Mouse (Mus musculus): ENCODE data around the gene Gm10309. TPM values are rescaled to one million over a fixed set of nuclear protein-coding genes. Genes with fewer than 3 reads are reported as not detected.

Gm10309 gene
- polyA plus RNA-seq, 1 experiment = 0.05 TPM

DNA sequence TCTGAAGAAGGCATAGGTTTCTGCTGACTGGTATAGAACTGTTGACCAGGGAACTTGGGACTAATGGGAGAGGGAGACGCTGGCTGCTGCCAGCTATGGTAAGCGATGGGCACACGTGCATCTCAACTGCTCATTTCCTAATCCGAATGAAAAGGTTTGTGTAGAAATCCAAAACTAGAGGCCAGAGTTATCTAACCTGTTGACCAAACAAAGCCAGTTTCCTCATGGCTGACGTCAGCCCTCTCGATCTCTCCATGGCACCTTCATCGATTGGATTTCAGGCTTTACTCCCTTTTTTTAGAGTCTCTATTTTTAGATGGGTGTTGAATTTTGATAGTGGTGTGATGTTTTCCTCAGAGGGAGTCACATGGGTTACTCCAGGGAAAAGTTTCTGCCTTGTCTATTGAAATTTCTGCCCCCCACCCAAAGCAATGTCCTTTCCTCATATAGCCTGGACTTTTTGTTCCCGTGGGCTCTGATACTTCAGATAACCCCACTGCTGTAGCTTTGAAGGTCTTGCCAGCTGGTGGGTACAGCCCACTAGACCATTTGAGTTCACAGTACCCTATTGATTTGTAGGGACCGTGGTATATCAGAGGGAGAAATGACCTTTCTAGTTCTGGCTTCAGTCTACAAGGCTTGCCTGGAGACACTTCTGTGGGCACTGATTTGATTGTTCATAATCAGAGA is 1.7 kb downstream of the Gm10309 start:
- H3ac ChIP-seq (ENCODE audit: control insufficient read depth, insufficient read length) = no peak overlapping the region
- H3K36me3 ChIP-seq (ENCODE audit: control insufficient read depth, insufficient read depth) = no peaks in the 10 kb centered on the region
- H3K27me3 ChIP-seq (ENCODE audit: control insufficient read depth, insufficient read depth, insufficient read length) = no peaks in the 10 kb centered on the region
- no peak overlapping the region for H3K4me3 ChIP-seq
- no peaks in the 10 kb centered on the region for H3K79me2 ChIP-seq (ENCODE audit: control insufficient read depth, insufficient read depth)
- H3K4me2 ChIP-seq (ENCODE audit: low read depth) = no peak overlapping the region
- no peak for TF ChIP-seq SRF (IDR thresholded peaks at IDR 0.05; ENCODE audit: control insufficient read depth, insufficient read length, low read depth)
- TF ChIP-seq E2F4 (IDR thresholded peaks at IDR 0.05; ENCODE audit: insufficient read depth) = no peak
- TF ChIP-seq REST (IDR thresholded peaks at IDR 0.05; ENCODE audit: insufficient read depth, insufficient read length) = no peak
- no peak for TF ChIP-seq POLR2AphosphoS2 (IDR thresholded peaks at IDR 0.05; ENCODE audit: insufficient read length, low read depth)
- no peak for TF ChIP-seq POLR2A (IDR thresholded peaks at IDR 0.05; ENCODE audit: insufficient read length, low read depth)
- TF ChIP-seq MYOG (IDR thresholded peaks at IDR 0.05; ENCODE audit: control insufficient read depth in 1 of 3, insufficient read depth in 1 of 3, insufficient read length in 2 of 3, low read depth in 2 of 3) = no peak
- no peak for TF ChIP-seq TCF12 (IDR thresholded peaks at IDR 0.05; ENCODE audit: insufficient read depth, poor library complexity, severe bottlenecking)
- no peak for TF ChIP-seq TCF3 (IDR thresholded peaks at IDR 0.05; ENCODE audit: insufficient read length, low read depth)
- TF ChIP-seq MYOD1 (IDR thresholded peaks at IDR 0.05; ENCODE audit: control insufficient read depth in 1 of 3, insufficient read length in 2 of 3, low read depth in 2 of 3) = no peak
- no peak for TF ChIP-seq USF1 (IDR thresholded peaks at IDR 0.05; ENCODE audit: low read depth)

DNA sequence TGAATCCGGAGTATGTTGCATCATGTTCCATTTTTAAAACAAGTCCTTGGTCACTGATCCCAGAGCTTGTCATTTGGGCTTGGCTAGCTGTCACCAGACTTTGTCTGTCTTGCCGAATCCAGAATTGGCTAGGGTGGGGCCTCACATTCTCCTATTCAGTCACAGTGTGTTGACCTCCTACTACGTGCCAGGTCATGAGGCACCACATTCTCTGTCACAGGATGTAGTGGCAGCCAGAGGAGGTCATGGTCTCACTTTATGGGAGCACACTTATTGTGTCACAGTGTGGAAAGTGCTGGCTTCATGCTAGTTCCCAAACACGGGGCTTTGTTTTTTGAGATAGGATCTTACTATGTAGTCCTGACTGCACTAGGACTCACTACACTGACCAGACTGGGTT is 3.6 kb downstream of the Gm10309 start:
- no peaks in the 10 kb centered on the region for H3K79me2 ChIP-seq (ENCODE audit: control insufficient read depth, insufficient read depth)
- H3K36me3 ChIP-seq (ENCODE audit: control insufficient read depth, insufficient read depth) = no peaks in the 10 kb centered on the region
- TF ChIP-seq MYOD1 (IDR thresholded peaks at IDR 0.05; ENCODE audit: control insufficient read depth in 1 of 3, insufficient read length in 2 of 3, low read depth in 2 of 3) = no peak
- no peak for TF ChIP-seq POLR2A (IDR thresholded peaks at IDR 0.05; ENCODE audit: insufficient read length, low read depth)
- no peak for TF ChIP-seq REST (IDR thresholded peaks at IDR 0.05; ENCODE audit: insufficient read depth, insufficient read length)
- no peak for TF ChIP-seq SRF (IDR thresholded peaks at IDR 0.05; ENCODE audit: control insufficient read depth, insufficient read length, low read depth)
- TF ChIP-seq USF1 (IDR thresholded peaks at IDR 0.05; ENCODE audit: low read depth) = no peak
- no peak for TF ChIP-seq POLR2AphosphoS2 (IDR thresholded peaks at IDR 0.05; ENCODE audit: insufficient read length, low read depth)
- no peak for TF ChIP-seq E2F4 (IDR thresholded peaks at IDR 0.05; ENCODE audit: insufficient read depth)
- no peak for TF ChIP-seq MAX (IDR thresholded peaks at IDR 0.05; ENCODE audit: low read depth)
- no peak for TF ChIP-seq MYOG (IDR thresholded peaks at IDR 0.05; ENCODE audit: control insufficient read depth in 1 of 3, insufficient read depth in 1 of 3, insufficient read length in 2 of 3, low read depth in 2 of 3)
- TF ChIP-seq CEBPB (IDR thresholded peaks at IDR 0.05; ENCODE audit: insufficient read depth, poor library complexity, severe bottlenecking) = no peak
- TF ChIP-seq TCF12 (IDR thresholded peaks at IDR 0.05; ENCODE audit: insufficient read depth, poor library complexity, severe bottlenecking) = no peak
- no peak for TF ChIP-seq TCF3 (IDR thresholded peaks at IDR 0.05; ENCODE audit: insufficient read length, low read depth)
- no peak overlapping the region for H3K4me3 ChIP-seq
- H3ac ChIP-seq (ENCODE audit: control insufficient read depth, insufficient read length) = no peak overlapping the region
- H3K27me3 ChIP-seq (ENCODE audit: control insufficient read depth, insufficient read depth, insufficient read length) = no peaks in the 10 kb centered on the region
- no peak overlapping the region for H3K4me2 ChIP-seq (ENCODE audit: low read depth)

DNA sequence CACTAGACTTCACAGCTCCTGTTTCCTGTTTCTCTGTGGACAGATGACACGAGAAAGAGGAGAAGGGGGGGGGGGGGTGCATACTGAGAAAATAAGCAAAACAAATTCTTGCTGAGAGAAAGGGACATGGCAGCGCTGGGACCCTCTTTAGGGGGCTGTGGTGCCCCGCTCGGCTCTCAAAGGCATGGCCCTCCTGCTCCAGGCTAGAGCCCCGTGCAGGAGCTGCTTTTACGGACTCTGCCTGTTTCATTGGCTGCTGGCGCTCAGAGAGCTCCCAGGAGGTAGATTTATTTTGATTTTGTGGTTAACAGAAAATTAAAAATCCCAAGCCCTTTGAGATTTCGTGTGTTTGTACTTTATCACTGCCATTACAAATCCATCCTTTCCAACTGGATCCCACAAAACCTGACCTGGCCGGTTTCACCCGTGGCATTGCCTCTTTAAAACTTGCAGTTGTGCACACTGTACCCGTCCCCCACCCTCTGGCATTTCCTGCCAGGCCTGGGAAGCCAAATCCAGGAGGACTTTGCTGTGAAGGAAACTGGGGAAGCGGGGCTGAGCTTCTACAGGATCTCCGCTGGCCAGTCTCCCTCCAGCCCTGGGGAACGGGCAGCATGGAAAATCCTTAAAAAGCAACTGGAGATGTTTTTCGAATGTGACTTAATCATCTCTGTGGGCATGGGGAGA is 5.5 kb downstream of the Gm10309 start:
- no peak for TF ChIP-seq MYOD1 (IDR thresholded peaks at IDR 0.05; ENCODE audit: control insufficient read depth in 1 of 3, insufficient read length in 2 of 3, low read depth in 2 of 3)
- no peak for TF ChIP-seq POLR2A (IDR thresholded peaks at IDR 0.05; ENCODE audit: insufficient read length, low read depth)
- TF ChIP-seq CEBPB (IDR thresholded peaks at IDR 0.05; ENCODE audit: insufficient read depth, poor library complexity, severe bottlenecking) = no peak
- TF ChIP-seq MYOG (IDR thresholded peaks at IDR 0.05; ENCODE audit: control insufficient read depth in 1 of 3, insufficient read depth in 1 of 3, insufficient read length in 2 of 3, low read depth in 2 of 3) = no peak
- no peak for TF ChIP-seq USF1 (IDR thresholded peaks at IDR 0.05; ENCODE audit: low read depth)
- TF ChIP-seq SRF (IDR thresholded peaks at IDR 0.05; ENCODE audit: control insufficient read depth, insufficient read length, low read depth) = no peak
- TF ChIP-seq TCF3 (IDR thresholded peaks at IDR 0.05; ENCODE audit: insufficient read length, low read depth) = no peak
- no peak for TF ChIP-seq POLR2AphosphoS2 (IDR thresholded peaks at IDR 0.05; ENCODE audit: insufficient read length, low read depth)
- TF ChIP-seq MAX (IDR thresholded peaks at IDR 0.05; ENCODE audit: low read depth) = no peak
- no peak for TF ChIP-seq REST (IDR thresholded peaks at IDR 0.05; ENCODE audit: insufficient read depth, insufficient read length)
- TF ChIP-seq TCF12 (IDR thresholded peaks at IDR 0.05; ENCODE audit: insufficient read depth, poor library complexity, severe bottlenecking) = no peak
- no peak for TF ChIP-seq E2F4 (IDR thresholded peaks at IDR 0.05; ENCODE audit: insufficient read depth)
- Histone ChIP-seq H3K79me2 (ENCODE audit: control insufficient read depth, insufficient read depth) (no peaks in the 10 kb centered on the region), H3ac (ENCODE audit: control insufficient read depth, insufficient read length) (no peak overlapping the region), H3K4me3 (no peak overlapping the region), H3K27me3 (ENCODE audit: control insufficient read depth, insufficient read depth, insufficient read length) (no peaks in the 10 kb centered on the region), H3K4me2 (ENCODE audit: low read depth) (no peak overlapping the region), H3K36me3 (ENCODE audit: control insufficient read depth, insufficient read depth) (no peaks in the 10 kb centered on the region)

DNA sequence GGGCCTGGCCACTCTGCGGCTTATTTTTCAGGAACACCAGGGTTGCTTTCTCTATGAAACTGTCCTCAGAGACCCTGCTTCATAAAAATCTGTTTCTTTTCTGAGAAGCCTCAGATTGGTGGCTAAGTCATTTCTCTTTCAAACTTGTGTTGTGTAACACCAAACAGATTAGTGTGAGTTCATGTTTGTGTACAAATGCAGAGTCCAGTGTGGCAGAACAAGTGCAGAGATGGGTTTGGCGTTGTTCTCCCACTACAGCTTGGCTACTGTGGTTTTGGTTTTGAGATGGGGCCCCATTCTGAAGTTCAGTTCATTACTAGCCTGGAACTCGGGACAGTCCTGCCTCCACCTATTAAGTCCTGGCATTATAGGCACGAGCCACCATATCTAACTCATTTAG is 7.7 kb downstream of the Gm10309 start:
- Histone ChIP-seq H3K79me2 (ENCODE audit: control insufficient read depth, insufficient read depth) (no peaks in the 10 kb centered on the region), H3ac (ENCODE audit: control insufficient read depth, insufficient read length) (no peak overlapping the region), H3K27me3 (ENCODE audit: control insufficient read depth, insufficient read depth, insufficient read length) (no peaks in the 10 kb centered on the region), H3K36me3 (ENCODE audit: control insufficient read depth, insufficient read depth) (no peaks in the 10 kb centered on the region), H3K4me3 (no peak overlapping the region), H3K4me2 (ENCODE audit: low read depth) (no peak overlapping the region)
- TF ChIP-seq TCF3 (IDR thresholded peaks at IDR 0.05; ENCODE audit: insufficient read length, low read depth) (no peak), TCF12 (IDR thresholded peaks at IDR 0.05; ENCODE audit: insufficient read depth, poor library complexity, severe bottlenecking) (no peak), SRF (IDR thresholded peaks at IDR 0.05; ENCODE audit: control insufficient read depth, insufficient read length, low read depth) (no peak), USF1 (IDR thresholded peaks at IDR 0.05; ENCODE audit: low read depth) (no peak), MYOD1 (IDR thresholded peaks at IDR 0.05; ENCODE audit: control insufficient read depth in 1 of 3, insufficient read length in 2 of 3, low read depth in 2 of 3) (no peak), CEBPB (IDR thresholded peaks at IDR 0.05; ENCODE audit: insufficient read depth, poor library complexity, severe bottlenecking) (no peak), MAX (IDR thresholded peaks at IDR 0.05; ENCODE audit: low read depth) (no peak), REST (IDR thresholded peaks at IDR 0.05; ENCODE audit: insufficient read depth, insufficient read length) (no peak), E2F4 (IDR thresholded peaks at IDR 0.05; ENCODE audit: insufficient read depth) (no peak), MYOG (IDR thresholded peaks at IDR 0.05; ENCODE audit: control insufficient read depth in 1 of 3, insufficient read depth in 1 of 3, insufficient read length in 2 of 3, low read depth in 2 of 3) (no peak), POLR2AphosphoS2 (IDR thresholded peaks at IDR 0.05; ENCODE audit: insufficient read length, low read depth) (no peak), POLR2A (IDR thresholded peaks at IDR 0.05; ENCODE audit: insufficient read length, low read depth) (no peak)
